Comparison of ENCODE assay signal across 9 mouse cellular contexts in the genomic region with DNA sequence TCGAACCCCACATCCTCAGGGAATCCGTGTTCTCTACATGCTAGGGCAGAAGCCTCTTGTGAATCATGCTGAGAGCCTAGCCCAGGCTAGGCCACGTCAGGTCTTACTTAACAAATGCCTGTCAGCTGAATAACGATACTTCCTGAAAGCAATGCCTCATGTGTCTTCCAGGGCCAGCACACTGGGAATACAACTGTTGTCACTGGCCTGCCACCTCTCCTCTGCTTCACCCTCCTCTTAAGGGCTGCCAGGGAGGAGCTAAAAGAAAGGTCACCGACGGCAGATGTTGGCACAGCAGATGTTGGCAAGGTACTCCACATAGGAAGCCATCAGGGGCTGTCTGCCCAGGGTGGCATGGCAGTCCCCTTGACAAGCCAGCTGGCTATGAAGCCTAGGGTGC. TPM values are rescaled to one million over a fixed set of nuclear protein-coding genes. Genes with fewer than 3 reads are reported as not detected.
DNase-seq lines count a peak whose midpoint lies in the region; ATAC-seq and TF ChIP-seq lines count a peak whose summit lies in the region.
"Had no signal": no experiment of that assay in that cellular context is flagged by ENCODE, and none has a peak within 500 bp of the region (broad histone marks: within the 10 kb centered on the region; RNA-seq: fewer than 3 reads in every experiment).

No protein-coding gene starts in this region.

- intact Hi-C loops in heart, adult 2 months (cut with DNase I) = loop anchor here (1.0 kb wide), 1 partner anchor 11 kb away; no protein-coding TSS in a partner anchor

- no peak overlapping the region for H3ac ChIP-seq in myocyte (ENCODE audit: control insufficient read depth, insufficient read length)

- H3K4me3 ChIP-seq in forebrain, embryonic 14.5 days (ENCODE audit: low read depth, low read length) = no peak overlapping the region
- no peak overlapping the region for H3K4me3 ChIP-seq in forebrain, embryonic 15.5 days
- H3K4me3 ChIP-seq in lung, embryonic 16.5 days (ENCODE audit: low read length) = no peak overlapping the region
- H3K4me3 ChIP-seq in heart, adult 2 months = no peak overlapping the region; the same call in 1 of the 2 replicates
- peak overlapping the region; percentile 13 for H3K4me3 ChIP-seq in myocyte

- no peaks in the 10 kb centered on the region for H3K9me3 ChIP-seq in forebrain, embryonic 14.5 days (replicated peaks; ENCODE audit: control insufficient read depth, low read length)
- H3K9me3 ChIP-seq in forebrain, embryonic 15.5 days = no peaks in the 10 kb centered on the region
- no peaks in the 10 kb centered on the region for H3K9me3 ChIP-seq in lung, embryonic 16.5 days (ENCODE audit: control insufficient read depth, low read length)

- 0 out of 2 replicates have a peak, but pooled peaks have one; percentile 11 for TF ChIP-seq EP300 in heart, adult 2 months (IDR thresholded peaks at IDR 0.05; ENCODE audit: insufficient read depth, low read depth, low read length)

- 0 out of 2 replicates have a peak overlapping the region, but pooled peaks have one; percentile 7 for H3K9ac ChIP-seq in forebrain, embryonic 14.5 days (ENCODE audit: low read length)
- H3K9ac ChIP-seq in forebrain, embryonic 15.5 days (replicated peaks) = no peak overlapping the region
- peak overlapping the region; percentile 24; the same call in 1 of the 2 replicates for H3K9ac ChIP-seq in lung, embryonic 16.5 days (ENCODE audit: low read length)
- H3K9ac ChIP-seq in heart, adult 2 months (ENCODE audit: low read depth, low read length) = no peak overlapping the region; the same call in 1 of the 2 replicates

- H3K4me1 ChIP-seq in forebrain, embryonic 14.5 days (ENCODE audit: control insufficient read depth, insufficient read depth, low read length) = peaks cover 39% of the 10 kb centered on the region
- peaks cover 52% of the 10 kb centered on the region for H3K4me1 ChIP-seq in forebrain, embryonic 15.5 days
- H3K4me1 ChIP-seq in lung, embryonic 16.5 days (replicated peaks; ENCODE audit: control insufficient read depth, insufficient read depth, low read length) = peaks cover 77% of the 10 kb centered on the region
- H3K4me1 ChIP-seq in heart, adult 2 months (ENCODE audit: control insufficient read depth, insufficient read depth, low read length) = peaks cover 48% of the 10 kb centered on the region

- no peak for TF ChIP-seq POLR2A in heart, adult 2 months (IDR thresholded peaks at IDR 0.05; ENCODE audit: insufficient read depth, low read depth, low read length)
- no peak for TF ChIP-seq POLR2A in myocyte (IDR thresholded peaks at IDR 0.05; ENCODE audit: insufficient read length, low read depth)

- H3K4me2 ChIP-seq in forebrain, embryonic 14.5 days (ENCODE audit: low read length) = no peak overlapping the region
- H3K4me2 ChIP-seq in forebrain, embryonic 15.5 days (replicated peaks) = no peak overlapping the region
- no peak overlapping the region for H3K4me2 ChIP-seq in lung, embryonic 16.5 days (ENCODE audit: low read depth, low read length)
- peak overlapping the region; percentile 90 for H3K4me2 ChIP-seq in myocyte (ENCODE audit: low read depth)

- DNase-seq in forebrain, embryonic 14.5 days (ENCODE audit: low spot score) = no peak
- DNase-seq in lung, postnatal 14 days = no peak
- peak; percentile 60 to 77 for DNase-seq in heart, adult 2 months
- no peak for DNase-seq in liver

- no peaks in the 10 kb centered on the region for H3K27me3 ChIP-seq in forebrain, embryonic 14.5 days (replicated peaks; ENCODE audit: control insufficient read depth, insufficient read depth, low read length)
- no peaks in the 10 kb centered on the region for H3K27me3 ChIP-seq in forebrain, embryonic 15.5 days
- no peaks in the 10 kb centered on the region for H3K27me3 ChIP-seq in lung, embryonic 16.5 days (ENCODE audit: control insufficient read depth, insufficient read depth, low read depth, low read length)
- no peaks in the 10 kb centered on the region for H3K27me3 ChIP-seq in heart, adult 2 months (ENCODE audit: control insufficient read depth, insufficient read depth, low read length)
- H3K27me3 ChIP-seq in myocyte (ENCODE audit: control insufficient read depth, insufficient read depth, insufficient read length) = no peaks in the 10 kb centered on the region

- no peaks in the 10 kb centered on the region for H3K36me3 ChIP-seq in forebrain, embryonic 14.5 days (ENCODE audit: control insufficient read depth, insufficient read depth, low read length)
- no peaks in the 10 kb centered on the region for H3K36me3 ChIP-seq in forebrain, embryonic 15.5 days
- peaks cover 2% of the 10 kb centered on the region; the same call in 1 of the 2 replicates for H3K36me3 ChIP-seq in lung, embryonic 16.5 days (ENCODE audit: control insufficient read depth, insufficient read depth, low read length)
- peaks cover 24% of the 10 kb centered on the region for H3K36me3 ChIP-seq in heart, adult 2 months (ENCODE audit: control insufficient read depth, insufficient read depth, low read length)
- H3K36me3 ChIP-seq in myocyte (ENCODE audit: control insufficient read depth, insufficient read depth) = no peaks in the 10 kb centered on the region

- peaks cover 5% of the 10 kb centered on the region for H3K79me2 ChIP-seq in heart, adult 2 months (replicated peaks; ENCODE audit: control insufficient read depth, insufficient read depth, low read length)
- peaks cover 57% of the 10 kb centered on the region for H3K79me2 ChIP-seq in myocyte (ENCODE audit: control insufficient read depth, insufficient read depth)

- 0 out of 2 replicates have a peak overlapping the region, but pooled peaks have one; percentile 9 for H3K27ac ChIP-seq in forebrain, embryonic 14.5 days (ENCODE audit: low read depth, low read length)
- no peak overlapping the region for H3K27ac ChIP-seq in forebrain, embryonic 15.5 days (replicated peaks)
- no peak overlapping the region for H3K27ac ChIP-seq in lung, embryonic 16.5 days (ENCODE audit: low read length)
- H3K27ac ChIP-seq in heart, adult 2 months = peak overlapping the region; percentile 90

- TF ChIP-seq CTCF in heart, adult 2 months (IDR thresholded peaks at IDR 0.05) = no peak

- ATAC-seq in forebrain, embryonic 14.5 days = no peak
- ATAC-seq in forebrain, embryonic 15.5 days (replicated peaks) = no peak
- no peak for ATAC-seq in lung, embryonic 16.5 days (ENCODE audit: low read depth)
- ATAC-seq in activated CD4-positive, CD25-positive, alpha-beta regulatory T cell, adult 4 months = no peak

- WGBS in forebrain, embryonic 14.5 days = 90% methylated on average over 6 of the region's 6 CpGs
- 76% methylated on average over 6 of the region's 6 CpGs for WGBS in forebrain, embryonic 15.5 days
- WGBS in lung, embryonic 16.5 days = 65% methylated on average over 6 of the region's 6 CpGs
- WGBS in heart, adult 2 months = 15% methylated on average over 6 of the region's 6 CpGs

TF ChIP-seq in myocyte, 11 proteins besides CTCF, POLR2A, EP300 and RAD21:
- no peak for TF ChIP-seq E2F4 (IDR thresholded peaks at IDR 0.05; ENCODE audit: insufficient read depth)
- no peak for TF ChIP-seq TCF3 (IDR thresholded peaks at IDR 0.05; ENCODE audit: insufficient read length, low read depth)
- TF ChIP-seq SRF (IDR thresholded peaks at IDR 0.05; ENCODE audit: control insufficient read depth, insufficient read length, low read depth) = no peak
- no peak for TF ChIP-seq REST (IDR thresholded peaks at IDR 0.05; ENCODE audit: insufficient read depth, insufficient read length)

RNA-seq across cellular contexts. Expression of a gene that starts 20.3 kb away (rescaled TPM):
- polyA plus RNA-seq in forebrain, embryonic 14.5 days (2014; fragmentation: Nextera tagmentation; extraction: Ambion mirVana) = 19.5 and 20.0 TPM in 2 replicates
- 25.9 and 26.6 TPM in 2 replicates for polyA plus RNA-seq in forebrain, embryonic 15.5 days (2015; fragmentation: Nextera tagmentation; extraction: Ambion mirVana)
- polyA plus RNA-seq in lung, embryonic 16.5 days (2015; fragmentation: Nextera tagmentation; extraction: Ambion mirVana) = 44.2 and 48.5 TPM in 2 replicates
- 10 to 100 TPM; 23.7 to 25.7 TPM for total RNA-seq in heart, adult 2 months (2021)
- polyA plus RNA-seq in heart, adult 2 months (2012; rRNA removed) = 54.9 and 61.8 TPM in 2 replicates
- polyA plus RNA-seq in myocyte (2012; fragmentation: generic; extraction: Trizol) = 17.4 TPM
- polyA plus RNA-seq in activated CD4-positive, CD25-positive, alpha-beta regulatory T cell, adult 4 months (2017; shearing (Covaris generic)) = 10 to 100 TPM; 58.8 to 69.5 TPM

RNA-seq across cellular contexts. Expression of a gene that starts 45.7 kb away (rescaled TPM):
- 65.4 and 69.1 TPM in 2 replicates for polyA plus RNA-seq in forebrain, embryonic 14.5 days (2014; fragmentation: Nextera tagmentation; extraction: Ambion mirVana)
- polyA plus RNA-seq in forebrain, embryonic 15.5 days (2015; fragmentation: Nextera tagmentation; extraction: Ambion mirVana) = 64.9 and 66.6 TPM in 2 replicates
- polyA plus RNA-seq in lung, embryonic 16.5 days (2015; fragmentation: Nextera tagmentation; extraction: Ambion mirVana) = 46.8 and 49.5 TPM in 2 replicates
- total RNA-seq in heart, adult 2 months (2021) = 10 to 100 TPM; 72.7 to 73.0 TPM
- polyA plus RNA-seq in heart, adult 2 months (2012; rRNA removed) = 82.8 and 85.3 TPM in 2 replicates
- 52.7 TPM for polyA plus RNA-seq in myocyte (2012; fragmentation: generic; extraction: Trizol)
- 10 to 100 TPM; 23.6 to 29.0 TPM for polyA plus RNA-seq in activated CD4-positive, CD25-positive, alpha-beta regulatory T cell, adult 4 months (2017; shearing (Covaris generic))

RNA-seq across cellular contexts. Expression of a gene that starts 56.3 kb away (rescaled TPM):
- 4.9 and 6.4 TPM in 2 replicates for polyA plus RNA-seq in forebrain, embryonic 14.5 days (2014; fragmentation: Nextera tagmentation; extraction: Ambion mirVana)
- 8.6 and 9.0 TPM in 2 replicates for polyA plus RNA-seq in forebrain, embryonic 15.5 days (2015; fragmentation: Nextera tagmentation; extraction: Ambion mirVana)
- 20.8 and 22.7 TPM in 2 replicates for polyA plus RNA-seq in lung, embryonic 16.5 days (2015; fragmentation: Nextera tagmentation; extraction: Ambion mirVana)
- 10 to 100 TPM; 21.5 to 27.9 TPM for total RNA-seq in heart, adult 2 months (2021)
- polyA plus RNA-seq in heart, adult 2 months (2012; rRNA removed) = 44.4 and 57.0 TPM in 2 replicates
- polyA plus RNA-seq in myocyte (2012; fragmentation: generic; extraction: Trizol) = 1.2 TPM
- polyA plus RNA-seq in activated CD4-positive, CD25-positive, alpha-beta regulatory T cell, adult 4 months (2017; shearing (Covaris generic)) = not detected
- polyA plus RNA-seq: erythroblast, embryonic 14.5 days had no signal

Comparison
In these comparisons a context has a peak if more than half of its experiments do, and no peak if none do; other contexts are left out.
1. H3K27ac ChIP-seq: peak in forebrain, embryonic 14.5 days (single experiment) and heart, adult 2 months (single experiment); none in forebrain, embryonic 15.5 days (single experiment) and lung, embryonic 16.5 days (single experiment).
2. H3K9ac ChIP-seq: peak in forebrain, embryonic 14.5 days (single experiment) and lung, embryonic 16.5 days (single experiment); none in forebrain, embryonic 15.5 days (single experiment) and heart, adult 2 months (single experiment).
3. DNase-seq: peak in heart, adult 2 months (2 of 2); none in forebrain, embryonic 14.5 days (single experiment), lung, postnatal 14 days (single experiment) and liver (single experiment).